Mouse (Mus musculus) hindbrain, embryonic 11.5 days (tissue): ENCODE data around the gene Frem1. TPM values are rescaled to one million over a fixed set of nuclear protein-coding genes. Genes with fewer than 3 reads are reported as not detected.

Experiments used
- ATAC-seq: fragments of 200-750 bp; cut with Nextera tagmentation; 2 replicates; pipeline ENCODE4 v1.8.0; 2017; ENCODE audit warnings: mild to moderate bottlenecking, moderate TSS enrichment, moderate library complexity; ENCODE audit not compliant: low FRiP score
- DNase-seq: peaks from one replicate; pipeline ENCODE4 v3.0.0-alpha.2; 2015; ENCODE audit warnings: low spot score
- H3K27ac ChIP-seq: fragments of 300-500 bp; sonication (generic); 2 replicates; pipeline ENCODE4 v1.5.1; 2014; ENCODE audit warnings: mild to moderate bottlenecking, low read depth, low read length
- H3K27me3 ChIP-seq: fragments of 300-500 bp; sonication (generic); 2 replicates; pipeline ENCODE4 v1.6.1; 2014; ENCODE audit warnings: mild to moderate bottlenecking, low read length, moderate library complexity, mixed read lengths; ENCODE audit not compliant: control insufficient read depth, insufficient read depth
- H3K36me3 ChIP-seq: fragments of 300-500 bp; sonication (generic); 2 replicates; pipeline ENCODE4 v1.6.1; 2014; ENCODE audit warnings: mild to moderate bottlenecking, low read length, moderate library complexity, mixed read lengths; ENCODE audit not compliant: control insufficient read depth, insufficient read depth
- H3K4me1 ChIP-seq: fragments of 300-500 bp; sonication (generic); replicated peaks from 2 replicates; pipeline ENCODE4 v1.6.1; 2014; ENCODE audit warnings: low read length, mixed read lengths; ENCODE audit not compliant: control insufficient read depth, insufficient read depth
- H3K4me2 ChIP-seq: fragments of 300-500 bp; sonication (generic); replicated peaks from 2 replicates; pipeline ENCODE4 v1.6.1; 2014; ENCODE audit warnings: mild to moderate bottlenecking, low read depth, low read length
- H3K4me3 ChIP-seq: fragments of 300-500 bp; sonication (generic); 2 replicates; pipeline ENCODE4 v1.5.1; 2014; ENCODE audit warnings: low read depth, low read length
- H3K9ac ChIP-seq: fragments of 300-500 bp; sonication (generic); 2 replicates; pipeline ENCODE4 v1.6.1; 2014; ENCODE audit warnings: low read depth, low read length
- H3K9me3 ChIP-seq: fragments of 300-500 bp; sonication (generic); 2 replicates; pipeline ENCODE4 v1.6.1; 2016; ENCODE audit warnings: low read length; ENCODE audit not compliant: control insufficient read depth
- WGBS: fragments of 180-500 bp; shearing (Covaris S2); extraction: QIAGEN DNeasy Blood & Tissue Kit; methylation state at CpG from one replicate; pipeline ENCODE4 v1.1.7; 2014; 5-methylcytosine and 5-hydroxymethylcytosine counted together
- polyA plus RNA-seq: library from polyadenylated mRNA; unstranded; fragments of >200 nt; fragmentation: Nextera tagmentation; extraction: Ambion mirVana; gene quantifications from 2 replicates; pipeline ENCODE4 v1.2.1, GENCODE M21; 2014

Frem1 gene
- 5.3 and 6.4 TPM in 2 replicates for polyA plus RNA-seq

GRCm38 (mm10) chr4:83051634-83052577, at the start of gene Frem1:
Gene Frem1 (minus strand): TSS chr4:83052339.
- peak; percentile 70 for DNase-seq
- ATAC-seq, result peak; percentile 81
- H3K4me1 ChIP-seq, result peaks cover 10% of the 10 kb centered on the region
- peak within 1 kb of the TSS; percentile 25; the same call in 1 of the 2 replicates for H3K27ac ChIP-seq
- H3K27me3 ChIP-seq, result no peaks in the 10 kb centered on the region
- H3K9me3 ChIP-seq, result no peaks in the 10 kb centered on the region
- H3K4me2 ChIP-seq, result peak within 1 kb of the TSS; percentile 47
- H3K9ac ChIP-seq, result peak within 1 kb of the TSS; percentile 44; the same call in 1 of the 2 replicates
- H3K36me3 ChIP-seq, result no peaks in the 10 kb centered on the region
- WGBS, result 2% methylated on average over 24 of the region's 24 CpGs
- H3K4me3 ChIP-seq, result peak within 1 kb of the TSS; percentile 30

GRCm38 (mm10) chr4:83099025-83099424, 46.9 kb upstream of the Frem1 start:
- WGBS, result 90% methylated on average over 7 of the region's 7 CpGs
- H3K9me3 ChIP-seq, result no peaks in the 10 kb centered on the region
- no peaks in the 10 kb centered on the region for H3K27me3 ChIP-seq
- H3K9ac ChIP-seq, result no peak overlapping the region
- no peak overlapping the region for H3K4me2 ChIP-seq
- H3K4me3 ChIP-seq, result no peak overlapping the region
- ATAC-seq, result no peak
- no peak for DNase-seq
- no peak overlapping the region for H3K27ac ChIP-seq
- no peaks in the 10 kb centered on the region for H3K4me1 ChIP-seq
- H3K36me3 ChIP-seq, result no peaks in the 10 kb centered on the region

- DNase-seq (peak; percentile 20), ATAC-seq (peak; percentile 53; the same call in 1 of the 2 replicates)
- WGBS, result 40% methylated on average over 2 of the region's 2 CpGs
- no peak overlapping the region for H3K4me2 ChIP-seq
- H3K36me3 ChIP-seq, result no peaks in the 10 kb centered on the region
- no peak overlapping the region for H3K4me3 ChIP-seq
- H3K9me3 ChIP-seq, result no peaks in the 10 kb centered on the region
- H3K27me3 ChIP-seq, result no peaks in the 10 kb centered on the region
- no peak overlapping the region for H3K27ac ChIP-seq
- H3K9ac ChIP-seq, result no peak overlapping the region
- H3K4me1 ChIP-seq, result no peaks in the 10 kb centered on the region
Observed at GRCm38 (mm10) chr4:83093941-83094340, 41.8 kb upstream of the Frem1 start.

GRCm38 (mm10) chr4:83090691-83091448, 38.7 kb upstream of the Frem1 start:
- DNase-seq, result no peak
- WGBS, result 77% methylated on average over 6 of the region's 6 CpGs
- no peaks in the 10 kb centered on the region for H3K36me3 ChIP-seq
- H3K27ac ChIP-seq, result no peak overlapping the region
- no peak overlapping the region for H3K9ac ChIP-seq
- ATAC-seq, result no peak
- no peaks in the 10 kb centered on the region for H3K9me3 ChIP-seq
- no peak overlapping the region for H3K4me2 ChIP-seq
- no peaks in the 10 kb centered on the region for H3K27me3 ChIP-seq
- no peak overlapping the region for H3K4me3 ChIP-seq
- no peaks in the 10 kb centered on the region for H3K4me1 ChIP-seq

GRCm38 (mm10) chr4:83080364-83081174, 28.4 kb upstream of the Frem1 start:
- ATAC-seq (no peak), DNase-seq (no peak)
- 61% methylated on average over 13 of the region's 13 CpGs for WGBS
- Histone ChIP-seq H3K36me3 (no peaks in the 10 kb centered on the region), H3K9ac (no peak overlapping the region), H3K4me2 (no peak overlapping the region), H3K27ac (no peak overlapping the region), H3K27me3 (no peaks in the 10 kb centered on the region), H3K4me1 (no peaks in the 10 kb centered on the region), H3K4me3 (no peak overlapping the region), H3K9me3 (no peaks in the 10 kb centered on the region)

GRCm38 (mm10) chr4:83064191-83064590, 12.1 kb upstream of the Frem1 start:
- ATAC-seq, result no peak
- Histone ChIP-seq H3K4me2 (no peak overlapping the region), H3K9ac (no peak overlapping the region), H3K4me3 (no peak overlapping the region), H3K27ac (no peak overlapping the region), H3K9me3 (no peaks in the 10 kb centered on the region), H3K27me3 (no peaks in the 10 kb centered on the region), H3K36me3 (no peaks in the 10 kb centered on the region), H3K4me1 (no peaks in the 10 kb centered on the region)
- DNase-seq, result no peak
- 58% methylated on average over 6 of the region's 6 CpGs for WGBS

- Histone ChIP-seq H3K27ac (no peak overlapping the region), H3K9me3 (no peaks in the 10 kb centered on the region), H3K36me3 (no peaks in the 10 kb centered on the region), H3K4me2 (no peak overlapping the region), H3K27me3 (no peaks in the 10 kb centered on the region), H3K4me3 (no peak overlapping the region), H3K9ac (no peak overlapping the region), H3K4me1 (no peaks in the 10 kb centered on the region)
- ATAC-seq, result no peak
- 93% methylated on average over 2 of the region's 2 CpGs for WGBS
- no peak for DNase-seq
Observed at GRCm38 (mm10) chr4:83061564-83061963, 9.4 kb upstream of the Frem1 start.

GRCm38 (mm10) chr4:83058617-83059016, 6.5 kb upstream of the Frem1 start:
- Histone ChIP-seq H3K4me2 (no peak overlapping the region), H3K27ac (peak overlapping the region; percentile 51; the same call in 1 of the 2 replicates), H3K9ac (no peak overlapping the region), H3K9me3 (no peaks in the 10 kb centered on the region), H3K4me1 (no peaks in the 10 kb centered on the region), H3K36me3 (no peaks in the 10 kb centered on the region), H3K4me3 (no peak overlapping the region), H3K27me3 (no peaks in the 10 kb centered on the region)
- WGBS, result 34% methylated on average over 2 of the region's 2 CpGs
- ATAC-seq (peak; percentile 91), DNase-seq (peak; percentile 59)
